ENCODE assay signal across 16 mouse cellular contexts in the genomic region with DNA sequence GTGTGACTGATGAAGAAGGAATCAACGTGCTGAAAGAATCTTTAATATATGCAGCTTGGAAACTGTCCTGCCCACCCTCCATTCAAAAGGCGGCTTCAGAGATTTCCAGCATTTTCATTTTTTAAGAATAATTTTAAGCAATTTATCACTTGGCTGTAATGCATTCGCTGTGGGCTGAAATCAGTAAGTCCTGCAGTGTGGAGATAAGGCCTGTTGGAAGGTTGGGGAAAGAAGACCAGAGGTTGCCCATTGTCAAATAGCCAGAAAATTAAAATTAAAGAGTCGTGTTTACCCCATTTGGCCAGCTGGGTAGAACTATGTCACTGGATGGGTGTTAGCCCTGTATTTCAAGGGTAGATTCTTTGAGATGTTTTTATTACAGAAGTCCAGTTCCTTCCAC.
DNase-seq lines count a peak whose midpoint lies in the region; ATAC-seq and TF ChIP-seq lines count a peak whose summit lies in the region.
"Had no signal": no experiment of that assay in that cellular context is flagged by ENCODE, and none has a peak within 500 bp of the region (broad histone marks: within the 10 kb centered on the region; RNA-seq: fewer than 3 reads in every experiment).

No protein-coding gene starts in this region.

- H3K9ac ChIP-seq in lung, postnatal 0 days (replicated peaks; ENCODE audit: low read depth) = no peak overlapping the region
- H3K9ac ChIP-seq in forebrain, embryonic 16.5 days (replicated peaks; ENCODE audit: low read depth, low read length) = no peak overlapping the region
- H3K9ac ChIP-seq: liver, embryonic 12.5 days; lung, embryonic 15.5 days; stomach, embryonic 15.5 days had no signal

- no peak overlapping the region for H3K4me2 ChIP-seq in lung, postnatal 0 days (replicated peaks; ENCODE audit: low read depth, low read length)
- peak overlapping the region; percentile 18; the same call in 1 of the 2 replicates for H3K4me2 ChIP-seq in forebrain, embryonic 16.5 days (ENCODE audit: low read length)
- H3K4me2 ChIP-seq: liver, embryonic 12.5 days; lung, embryonic 15.5 days; stomach, embryonic 15.5 days had no signal

- TF ChIP-seq POLR2A in lung, adult 2 months (IDR thresholded peaks at IDR 0.05; ENCODE audit: borderline replicate concordance, extremely low read depth, low read depth, low read length) = no peak
- no peak for TF ChIP-seq POLR2A in thymus, adult 2 months (IDR thresholded peaks at IDR 0.05; ENCODE audit: control insufficient read depth, extremely low read depth, insufficient read depth, low read length, poor library complexity)

- H3K27ac ChIP-seq in lung, postnatal 0 days (ENCODE audit: low read length) = no peak overlapping the region
- H3K27ac ChIP-seq in forebrain, embryonic 10.5 days = peak overlapping the region; percentile 51; the same call in 1 of the 2 replicates
- peak overlapping the region; percentile 83 for H3K27ac ChIP-seq in forebrain, embryonic 16.5 days (ENCODE audit: low read length)
- H3K27ac ChIP-seq in thymus, adult 2 months (ENCODE audit: control insufficient read depth, insufficient read depth, low read length) = no peak overlapping the region
- H3K27ac ChIP-seq: liver, embryonic 12.5 days; lung, embryonic 15.5 days; stomach, embryonic 15.5 days had no signal

- WGBS in lung, postnatal 0 days = 85% methylated on average over 4 of the region's 4 CpGs
- WGBS in lung, adult 2 months = 74% methylated on average over 4 of the region's 4 CpGs
- 86% methylated on average over 4 of the region's 4 CpGs for WGBS in forebrain, embryonic 10.5 days
- WGBS in forebrain, embryonic 16.5 days = 44% methylated on average over 4 of the region's 4 CpGs
- WGBS in thymus, adult 2 months = 94% methylated on average over 4 of the region's 4 CpGs

- ATAC-seq in lung, postnatal 0 days = 0 out of 2 replicates have a peak, but pooled peaks have one; percentile 14
- no peak for ATAC-seq in forebrain, embryonic 16.5 days
- peak; percentile 70 for ATAC-seq in megakaryocyte progenitor cell, adult 5-6 weeks (replicated peaks; ENCODE audit: poor library complexity)
- ATAC-seq in frontal cortex, adult (ENCODE audit: low TSS enrichment) = no peak
- ATAC-seq: intestine, postnatal 0 days; liver, embryonic 12.5 days had no signal

- no peaks in the 10 kb centered on the region for H3K36me3 ChIP-seq in lung, postnatal 0 days (ENCODE audit: insufficient read depth, low read length)
- no peaks in the 10 kb centered on the region for H3K36me3 ChIP-seq in forebrain, embryonic 10.5 days (replicated peaks)
- no peaks in the 10 kb centered on the region for H3K36me3 ChIP-seq in forebrain, embryonic 16.5 days (ENCODE audit: control insufficient read depth, insufficient read depth)
- no peaks in the 10 kb centered on the region for H3K36me3 ChIP-seq in thymus, adult 2 months (ENCODE audit: control insufficient read depth, insufficient read depth, low read length)
- H3K36me3 ChIP-seq: liver, embryonic 12.5 days; lung, embryonic 15.5 days; stomach, embryonic 15.5 days had no signal

- no peaks in the 10 kb centered on the region for H3K4me1 ChIP-seq in lung, postnatal 0 days (ENCODE audit: insufficient read depth, low read depth, low read length)
- no peaks in the 10 kb centered on the region for H3K4me1 ChIP-seq in lung, adult 2 months (ENCODE audit: control insufficient read depth, insufficient read depth, low read length)
- H3K4me1 ChIP-seq in forebrain, embryonic 10.5 days = peaks cover 52% of the 10 kb centered on the region
- peaks cover 54% of the 10 kb centered on the region for H3K4me1 ChIP-seq in forebrain, embryonic 16.5 days (replicated peaks; ENCODE audit: control insufficient read depth, insufficient read depth, low read length)
- peaks cover 2% of the 10 kb centered on the region; the same call in 1 of the 2 replicates for H3K4me1 ChIP-seq in thymus, adult 2 months (replicated peaks; ENCODE audit: control insufficient read depth, insufficient read depth, low read length)

- TF ChIP-seq EP300 in lung, postnatal 0 days (IDR thresholded peaks at IDR 0.05) = no peak

- TF ChIP-seq CTCF in lung, postnatal 0 days (IDR thresholded peaks at IDR 0.05) = no peak
- no peak for TF ChIP-seq CTCF in lung, adult 2 months (IDR thresholded peaks at IDR 0.05; ENCODE audit: insufficient read depth, low read length)
- TF ChIP-seq CTCF in thymus, adult 2 months (IDR thresholded peaks at IDR 0.05; ENCODE audit: borderline replicate concordance, control insufficient read depth, extremely low read depth, insufficient read depth, low read length, poor library complexity) = no peak

- no peaks in the 10 kb centered on the region for H3K9me3 ChIP-seq in lung, postnatal 0 days (ENCODE audit: low read length)
- H3K9me3 ChIP-seq in forebrain, embryonic 10.5 days = no peaks in the 10 kb centered on the region
- H3K9me3 ChIP-seq in forebrain, embryonic 16.5 days (ENCODE audit: control insufficient read depth, low read length) = no peaks in the 10 kb centered on the region
- H3K9me3 ChIP-seq: liver, embryonic 12.5 days; lung, embryonic 15.5 days; stomach, embryonic 15.5 days had no signal

- no peak for DNase-seq in lung, postnatal 0 days (ENCODE audit: low spot score)
- no peak for DNase-seq in lung, adult 2 months
- no peak for DNase-seq in forebrain, embryonic 10.5 days (ENCODE audit: extremely low spot score, low spot score)
- DNase-seq in cerebellum, postnatal 14 days = no peak
- no peak for DNase-seq in thymus, adult 2 months
- DNase-seq: adrenal gland, postnatal 36 days; cerebellum, adult 9-10 months; gastrocnemius, postnatal 14 days; right cerebral cortex, adult 18-20 months had no signal

- H3K27me3 ChIP-seq in lung, postnatal 0 days (replicated peaks; ENCODE audit: insufficient read depth, low read length) = no peaks in the 10 kb centered on the region
- H3K27me3 ChIP-seq in forebrain, embryonic 10.5 days (ENCODE audit: poor library complexity, severe bottlenecking) = peaks cover 9% of the 10 kb centered on the region; the same call in 1 of the 2 replicates
- H3K27me3 ChIP-seq in forebrain, embryonic 16.5 days (replicated peaks; ENCODE audit: control insufficient read depth, insufficient read depth, low read length) = no peaks in the 10 kb centered on the region
- no peaks in the 10 kb centered on the region for H3K27me3 ChIP-seq in thymus, adult 2 months (ENCODE audit: control insufficient read depth, insufficient read depth, low read length)
- H3K27me3 ChIP-seq: liver, embryonic 12.5 days; lung, embryonic 15.5 days; stomach, embryonic 15.5 days had no signal

- no peak overlapping the region for H3K4me3 ChIP-seq in lung, postnatal 0 days (ENCODE audit: low read depth, low read length)
- no peak overlapping the region for H3K4me3 ChIP-seq in lung, adult 2 months (replicated peaks; ENCODE audit: extremely low read depth, low read depth, low read length)
- H3K4me3 ChIP-seq in forebrain, embryonic 10.5 days = no peak overlapping the region
- H3K4me3 ChIP-seq in forebrain, embryonic 16.5 days (replicated peaks; ENCODE audit: low read length) = no peak overlapping the region
- no peak overlapping the region for H3K4me3 ChIP-seq in thymus, adult 2 months (ENCODE audit: control insufficient read depth, insufficient read depth, low read length)
- H3K4me3 ChIP-seq: liver, embryonic 12.5 days; lung, embryonic 15.5 days; stomach, embryonic 15.5 days had no signal

Comparison
In these comparisons a context has a peak if more than half of its experiments do, and no peak if none do; other contexts are left out.
1. ATAC-seq: peak in lung, postnatal 0 days (single experiment) and megakaryocyte progenitor cell, adult 5-6 weeks (single experiment); none in forebrain, embryonic 16.5 days (single experiment) and frontal cortex, adult (single experiment).
2. H3K27ac ChIP-seq: peak in forebrain, embryonic 10.5 days (single experiment) and forebrain, embryonic 16.5 days (single experiment); none in lung, postnatal 0 days (single experiment) and thymus, adult 2 months (single experiment).